Mouse (Mus musculus) olfactory bulb, adult 2 months (tissue): ENCODE data around the gene Ist1.

Experiments used
- CTCF ChIP-seq: fragments of 200-500 bp; IDR thresholded peaks from 2 replicates; pipeline ENCODE4 v1.5.1; 2012; ENCODE audit warnings: low read depth, mild to moderate bottlenecking, low read length, moderate library complexity; ENCODE audit not compliant: insufficient read depth
- POLR2A ChIP-seq: fragments of 200-500 bp; IDR thresholded peaks from 2 replicates; pipeline ENCODE4 v1.6.1; 2012; ENCODE audit warnings: mild to moderate bottlenecking, low read depth, low read length, moderate library complexity; ENCODE audit not compliant: insufficient read depth

DNA sequence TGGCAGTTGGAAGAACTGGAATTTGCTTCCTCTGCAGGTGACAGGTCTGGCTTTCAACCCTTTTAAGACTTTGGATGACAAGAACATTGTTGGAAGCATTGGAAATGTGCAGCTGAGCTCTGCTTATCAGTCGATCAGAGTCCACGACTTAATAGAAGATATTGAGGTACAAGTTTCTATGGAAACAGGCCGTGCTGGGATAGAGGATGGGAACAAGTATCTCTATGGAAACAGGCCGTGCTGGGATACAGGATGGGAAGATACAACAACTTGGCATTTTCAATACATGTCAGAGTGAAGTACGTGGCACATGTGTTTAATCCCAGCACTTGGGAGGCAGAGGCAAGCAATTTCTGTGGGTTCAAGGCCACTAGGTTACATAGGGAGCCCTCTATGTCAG, 60.6 kb downstream of the Ist1 start:
- TF ChIP-seq CTCF (no peak), POLR2A (no peak)
